Mouse (Mus musculus): ENCODE measurements around the gene Zscan10. TPM values are rescaled to one million over a fixed set of nuclear protein-coding genes. Genes with fewer than 3 reads are reported as not detected.

Zscan10 gene
- total RNA-seq (2021) (not detected), polyA plus RNA-seq (2012; rRNA removed) (0.04 TPM in 1 of 2 replicates, not detected in the other)
- long read RNA-seq = 0 reads

DNA sequence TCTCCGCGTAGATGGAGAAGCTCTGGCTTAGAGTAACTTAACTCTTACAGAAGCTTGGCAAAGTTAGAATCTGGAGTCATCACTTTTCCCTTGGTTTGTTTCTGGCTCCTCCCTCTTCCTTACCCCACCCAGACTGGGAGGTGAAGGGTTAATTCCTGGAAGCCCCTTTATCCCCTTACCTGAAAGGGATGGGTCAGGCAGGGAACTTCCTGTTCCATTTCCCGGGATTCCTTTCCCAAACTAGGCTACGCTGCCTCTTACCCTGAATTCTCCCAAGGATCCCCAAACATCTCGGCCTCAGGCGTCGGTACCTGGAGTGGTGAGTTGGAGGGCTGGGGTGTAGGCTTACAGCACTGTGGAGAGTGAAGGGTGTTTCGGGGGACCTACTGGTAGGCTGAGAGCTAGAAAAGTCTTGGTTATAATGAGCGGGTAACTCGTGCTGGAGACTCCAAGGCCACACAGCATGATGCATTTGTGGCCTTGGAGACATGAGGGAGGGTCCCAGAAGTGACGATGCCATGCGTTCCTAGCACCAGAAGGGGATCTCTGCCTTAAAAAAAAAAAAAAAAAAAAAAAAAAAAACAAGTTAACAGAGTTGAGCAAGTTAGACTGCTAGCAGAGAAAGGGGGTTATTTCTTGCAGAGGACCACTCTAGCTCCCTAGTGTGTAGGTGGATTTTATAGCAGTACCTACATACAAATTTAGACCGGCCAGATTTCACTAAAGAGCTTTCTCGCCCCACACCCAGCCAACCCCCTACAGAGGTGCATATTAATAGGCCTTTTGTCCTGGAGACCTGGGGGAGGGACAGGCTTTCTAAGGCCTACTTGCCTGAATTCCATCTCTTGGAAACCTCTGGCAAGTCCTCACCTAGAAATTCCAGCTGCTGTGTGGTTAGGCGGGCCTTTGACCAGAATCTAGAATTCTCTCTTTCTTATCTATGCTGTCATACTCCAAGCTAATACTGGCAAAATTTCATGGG, at the start of gene Zscan10:
Gene Zscan10 (plus strand): TSS at position 216 of the 982 bp plus-strand sequence.
- no peak for DNase-seq

DNA sequence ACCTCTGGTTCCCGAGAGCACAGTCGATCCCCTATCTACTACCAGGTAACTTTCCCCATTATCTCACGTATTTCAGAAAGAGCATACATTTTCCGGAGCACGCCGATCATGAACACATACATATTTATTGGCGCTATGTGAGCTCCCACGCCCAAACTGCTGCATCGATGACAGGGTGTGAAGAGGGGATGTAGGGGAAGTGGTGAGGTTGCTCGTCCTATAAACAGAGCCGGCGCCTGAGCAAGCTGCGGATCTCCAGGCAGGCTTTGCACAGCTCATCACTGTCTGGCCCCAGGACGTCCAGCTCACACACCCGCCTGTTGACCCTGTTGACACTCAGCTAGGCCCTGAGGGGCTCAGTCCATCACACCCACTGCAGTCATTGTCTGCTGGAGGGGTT, 49.8 kb upstream of the Zscan10 start:
- no peak for DNase-seq

DNA sequence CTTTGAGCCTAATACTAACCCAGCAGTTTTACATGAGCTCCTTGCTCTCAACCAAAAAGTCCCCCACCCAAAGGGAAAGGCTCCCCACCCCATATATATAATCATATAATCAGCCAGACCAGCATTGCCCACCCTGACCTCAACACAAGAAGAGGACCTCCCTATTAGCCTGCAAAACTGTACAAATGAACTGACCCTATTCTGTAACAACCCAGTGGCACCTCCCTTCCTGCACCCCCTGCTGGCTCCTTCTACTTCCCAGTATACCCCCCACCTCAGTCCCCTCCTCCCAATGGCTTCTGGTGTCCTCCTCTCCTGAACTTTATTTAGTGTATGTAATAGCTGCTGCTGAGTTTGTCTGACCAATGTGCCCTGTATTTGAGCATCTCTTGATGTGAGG, 49.2 kb upstream of the Zscan10 start:
- DNase-seq = no peak

DNA sequence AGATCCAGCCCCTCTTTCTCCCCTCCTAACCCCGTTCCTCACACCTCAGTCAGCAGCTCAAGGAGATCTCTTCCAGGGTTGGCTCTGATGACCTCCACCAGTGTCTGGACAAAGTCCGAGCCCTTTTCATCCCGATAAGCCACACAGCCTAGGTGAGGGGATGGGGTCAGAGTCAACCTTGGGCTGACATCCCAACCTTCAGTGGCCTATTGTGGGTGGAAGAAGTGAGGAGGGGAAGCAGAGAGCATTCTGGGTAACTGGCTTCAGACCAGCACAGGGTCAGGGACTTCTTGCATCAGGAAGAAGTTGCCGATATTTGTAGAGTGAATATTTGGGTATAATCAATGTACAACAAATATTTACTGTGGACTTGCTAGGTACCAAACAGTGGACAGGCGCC, 48.7 kb upstream of the Zscan10 start:
- DNase-seq = peak; percentile 69

DNA sequence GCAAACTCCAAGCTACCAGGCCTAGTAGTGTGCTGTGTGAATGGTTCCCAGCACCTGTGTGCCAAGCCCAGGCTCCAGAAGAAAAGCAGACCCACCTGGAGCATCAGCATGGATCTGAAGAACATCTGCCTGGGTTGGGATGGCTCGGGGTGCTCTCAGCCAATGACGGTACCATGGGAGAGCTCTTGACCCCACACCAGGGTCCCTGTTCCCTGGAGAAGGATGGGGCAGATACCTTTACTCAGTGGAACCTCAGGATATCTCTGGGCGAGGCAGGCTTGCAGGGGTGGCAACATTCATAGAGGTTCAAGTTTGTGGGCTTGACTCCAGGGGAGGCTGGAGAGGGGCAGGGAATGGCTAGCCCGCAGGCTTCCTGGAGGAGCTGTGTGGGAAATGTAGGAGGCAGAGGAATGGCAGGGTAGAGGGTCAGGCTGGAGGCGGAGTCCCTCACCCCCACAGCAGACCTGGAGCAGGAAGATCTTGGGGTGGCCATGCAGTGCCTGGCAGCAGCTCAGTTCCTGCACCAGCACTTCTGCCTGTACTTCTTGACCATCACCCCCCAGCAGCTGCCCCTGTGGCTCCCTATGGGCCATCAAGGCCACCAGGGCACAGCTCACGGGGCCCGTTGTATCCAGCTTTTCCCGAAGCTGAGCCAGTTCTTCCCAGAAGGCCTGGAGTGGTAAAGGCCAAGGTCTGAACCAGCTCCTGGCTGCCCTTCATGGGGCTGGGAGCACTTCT, 47.6 kb upstream of the Zscan10 start:
- DNase-seq = peak; percentile 80

DNA sequence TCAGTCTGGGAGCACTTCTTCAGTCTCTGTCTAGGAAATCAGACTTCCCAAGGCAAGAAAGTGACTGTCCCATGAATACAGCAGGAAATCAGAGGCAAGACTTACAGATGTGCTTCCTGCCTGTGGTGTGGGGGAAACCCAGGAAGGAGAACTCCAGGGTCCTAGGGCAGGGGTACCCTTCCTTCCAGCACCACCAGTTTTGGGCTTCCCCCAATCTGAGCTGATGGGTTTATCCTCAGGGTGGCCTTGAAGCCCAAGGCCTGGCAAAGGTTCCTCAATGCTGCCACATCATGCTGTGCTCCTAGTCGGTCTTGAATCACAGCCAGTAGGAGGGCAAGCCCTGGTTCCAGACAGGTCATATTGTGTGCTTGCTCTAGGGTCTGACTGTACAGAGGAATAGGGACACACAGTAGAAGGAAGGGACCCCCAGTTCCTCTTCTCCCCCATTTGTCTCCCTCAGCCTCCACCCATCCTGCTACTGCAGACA, 47.0 kb upstream of the Zscan10 start:
- DNase-seq = peak; percentile 89

DNA sequence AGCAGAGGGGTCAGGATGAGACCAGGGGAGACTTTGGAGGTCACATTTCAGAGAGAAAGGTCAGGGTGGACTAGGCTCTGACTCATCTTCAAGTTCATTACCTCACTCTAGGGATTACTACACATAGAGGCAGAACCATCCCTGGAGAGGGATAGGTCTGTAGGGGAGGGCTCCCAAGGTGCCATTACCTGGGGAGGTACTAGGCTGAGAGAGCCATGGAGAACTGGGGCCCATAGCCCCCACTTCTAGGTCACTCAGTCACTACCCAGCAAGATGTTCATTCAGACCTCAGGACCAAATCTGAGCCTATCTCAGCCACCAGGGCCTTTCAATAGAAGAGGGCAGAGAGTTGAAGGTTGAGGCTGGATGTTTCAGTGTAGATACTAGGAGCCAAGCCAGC, 46.3 kb upstream of the Zscan10 start:
- peak; percentile 56 for DNase-seq

DNA sequence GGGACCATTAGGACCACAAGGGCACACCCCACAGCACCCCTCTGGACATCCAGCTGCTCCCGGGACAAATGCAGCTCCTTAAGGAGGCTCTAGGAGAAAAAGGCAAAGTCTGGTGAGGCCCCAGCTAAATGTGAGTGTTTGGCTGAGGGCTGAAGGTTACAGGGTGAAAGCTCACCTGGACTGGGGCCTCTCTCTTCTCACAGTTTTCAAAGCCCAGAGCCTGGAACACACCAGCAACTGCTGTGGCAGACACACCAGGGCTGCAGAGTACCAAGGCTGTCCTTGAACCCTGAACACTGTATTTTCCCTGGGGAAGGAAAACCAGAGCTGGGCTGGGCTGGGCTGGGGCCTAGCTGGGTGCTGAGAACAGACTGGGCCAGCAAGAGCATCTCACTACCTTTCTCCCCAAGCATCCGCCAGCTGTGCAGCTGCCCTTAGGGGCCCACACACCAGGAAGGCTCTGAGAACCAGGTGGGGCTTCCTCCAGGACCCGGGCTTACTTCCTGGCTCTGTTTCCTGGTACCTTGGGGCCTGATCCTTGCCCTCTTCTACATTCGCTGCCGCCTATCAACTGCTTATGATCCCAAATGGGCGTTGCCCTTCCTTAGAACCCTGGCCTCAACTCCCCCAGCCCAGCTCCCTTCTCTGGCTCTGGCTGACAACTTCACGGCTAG, 45.3 kb upstream of the Zscan10 start:
- no peak for DNase-seq

DNA sequence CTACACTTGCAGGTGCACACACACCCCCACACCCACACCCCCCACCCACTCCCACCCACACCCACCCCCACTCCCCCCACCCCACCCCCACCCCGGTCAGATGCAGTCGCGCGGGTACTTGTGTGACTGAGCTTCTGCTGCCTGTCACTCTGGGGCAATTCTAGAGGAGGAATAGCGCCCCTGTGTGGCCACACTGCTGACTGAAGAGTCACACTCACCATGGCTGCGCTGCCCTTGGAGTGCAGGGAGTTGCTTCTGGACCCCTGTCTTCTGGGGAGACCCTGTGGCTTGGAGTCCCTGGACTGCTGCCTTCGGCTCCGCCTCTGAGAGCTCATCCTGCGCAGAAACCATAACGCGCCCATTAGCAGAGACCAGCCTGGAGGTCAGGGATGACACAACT, 40.9 kb upstream of the Zscan10 start:
- DNase-seq = peak; percentile 66

DNA sequence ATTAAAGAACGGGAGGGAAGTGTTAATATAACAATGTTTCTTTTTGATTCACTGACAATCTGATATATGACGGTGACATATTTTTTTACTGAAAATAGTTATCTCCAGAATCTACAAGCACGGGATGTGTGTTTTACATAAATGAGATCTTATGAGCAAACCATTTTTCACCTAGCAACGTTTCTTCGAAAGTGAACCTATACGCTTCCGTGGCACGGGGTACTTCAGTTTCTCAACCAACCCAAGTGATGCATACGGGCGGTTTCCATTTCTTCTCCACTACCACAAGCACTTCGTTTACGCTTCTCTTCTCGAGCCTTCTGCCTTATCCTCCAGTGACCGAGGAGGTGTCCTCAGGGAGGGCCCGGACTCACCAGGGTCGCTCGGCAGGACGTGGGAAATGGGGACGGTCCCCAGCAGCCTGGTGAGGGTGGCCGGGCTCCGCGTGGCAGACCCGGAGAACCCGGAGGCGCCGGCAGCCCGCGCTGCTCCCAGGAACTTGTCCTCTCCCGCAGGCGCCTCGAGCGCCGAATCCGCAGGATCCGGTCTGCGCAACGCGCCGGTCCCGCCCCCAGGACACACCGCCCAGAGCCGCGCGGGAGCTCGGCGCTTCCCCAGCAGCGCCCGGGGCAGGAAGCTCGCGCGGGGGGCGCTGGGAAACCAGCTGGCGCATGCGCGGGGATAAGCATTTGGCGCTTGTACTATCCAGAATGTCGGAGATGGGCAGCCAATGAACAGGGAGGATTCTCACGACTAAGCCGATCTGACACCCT, 36.9 kb upstream of the Zscan10 start, which contains the start of gene Zfp213:
Gene Zfp213 (minus strand): TSS at position 644 of the 773 bp plus-strand sequence.
- peak; percentile 98 for DNase-seq

DNA sequence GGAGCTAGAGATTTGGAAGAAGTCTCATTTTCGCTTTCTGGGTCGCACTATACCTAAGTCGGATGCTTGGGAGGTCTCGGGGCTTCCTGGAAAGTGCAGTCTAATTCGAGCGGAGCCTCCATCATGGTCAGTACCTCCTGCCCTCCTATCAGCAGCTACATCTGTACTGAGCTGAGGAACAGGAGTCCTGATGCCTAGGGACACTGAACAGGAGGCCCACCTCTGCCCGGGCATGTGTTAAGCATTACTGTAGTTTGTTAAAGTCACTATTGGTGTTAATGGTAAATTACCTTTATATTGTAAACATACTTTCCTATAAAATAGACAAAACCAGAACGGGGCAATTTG, 36.3 kb upstream of the Zscan10 start:
- DNase-seq = no peak

DNA sequence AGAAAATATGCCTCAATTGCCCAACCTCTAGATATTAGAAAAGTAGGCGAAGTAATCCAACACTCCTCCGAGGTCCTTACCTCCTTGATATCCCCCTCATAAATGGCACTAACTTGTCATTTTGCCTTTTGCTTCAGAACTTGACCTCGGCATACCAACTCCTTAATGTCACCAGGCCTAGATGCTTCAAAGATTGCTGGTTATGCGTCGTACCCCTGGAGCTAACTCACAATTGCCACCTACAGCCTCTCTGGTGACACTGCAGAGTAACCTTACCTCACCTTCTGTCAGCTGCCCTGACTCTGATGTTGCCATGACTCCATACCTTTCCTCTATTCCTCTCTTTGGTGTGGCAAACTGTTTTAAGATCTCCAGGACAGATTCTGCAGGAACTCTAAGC, 33.9 kb upstream of the Zscan10 start:
- DNase-seq = peak; percentile 36

DNA sequence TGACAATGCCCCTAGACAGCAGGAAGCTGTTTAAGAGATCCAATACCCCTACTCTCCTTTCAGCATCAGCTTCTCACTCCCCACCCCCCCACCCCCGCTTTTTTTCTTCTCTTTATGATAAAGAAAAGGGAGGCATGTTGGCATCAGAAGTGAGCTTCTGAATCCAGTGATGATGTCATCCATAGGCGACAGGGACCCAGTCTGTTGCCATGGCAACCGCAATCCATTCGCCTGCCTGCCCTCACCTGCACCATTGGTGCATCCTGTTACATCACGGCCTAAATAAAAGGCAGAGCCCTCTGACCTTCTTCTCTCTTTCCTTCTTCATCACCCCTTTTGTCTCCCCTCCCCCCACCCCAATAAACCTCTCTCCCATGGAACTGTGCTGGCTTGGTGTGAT, 32.3 kb upstream of the Zscan10 start:
- no peak for DNase-seq

DNA sequence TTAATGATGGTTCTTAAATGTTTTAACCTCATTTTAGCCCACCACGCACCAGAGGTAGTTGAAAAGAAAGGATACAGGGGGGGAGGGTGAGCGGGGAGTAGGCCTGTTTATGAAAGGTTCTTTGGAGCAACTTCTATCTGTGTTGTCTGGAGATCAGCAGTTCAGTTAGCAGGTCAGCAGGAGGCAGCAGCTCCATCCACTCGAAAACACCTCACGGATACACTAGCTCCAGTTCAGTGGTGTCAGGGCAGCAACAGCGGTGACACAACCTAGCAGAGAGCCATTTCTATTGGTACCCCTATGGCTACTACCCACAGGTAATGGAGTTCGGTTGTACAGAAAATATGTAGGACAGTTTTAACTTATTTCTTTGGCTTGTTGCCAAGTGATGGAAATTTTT, 30.6 kb upstream of the Zscan10 start:
- peak; percentile 53 for DNase-seq

DNA sequence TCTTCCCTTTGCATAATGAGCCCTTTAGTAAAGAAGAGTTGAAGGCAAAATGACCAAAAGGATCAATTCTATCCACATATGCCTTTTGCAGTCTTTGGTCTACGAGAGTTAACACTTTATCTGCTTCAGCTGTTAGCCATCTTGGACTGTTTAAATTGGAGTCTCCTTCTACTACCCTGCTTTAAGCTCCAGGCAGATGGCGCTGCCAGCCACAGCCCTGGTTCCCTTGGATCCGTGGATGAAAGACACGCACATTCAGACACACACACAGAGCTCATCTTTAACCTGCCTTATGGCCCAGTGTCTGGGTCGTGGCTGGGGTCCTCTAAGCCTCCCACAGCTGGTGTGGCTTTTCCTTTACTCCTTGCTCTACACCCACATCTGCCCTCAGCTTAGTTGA, 29.6 kb upstream of the Zscan10 start:
- DNase-seq = no peak

DNA sequence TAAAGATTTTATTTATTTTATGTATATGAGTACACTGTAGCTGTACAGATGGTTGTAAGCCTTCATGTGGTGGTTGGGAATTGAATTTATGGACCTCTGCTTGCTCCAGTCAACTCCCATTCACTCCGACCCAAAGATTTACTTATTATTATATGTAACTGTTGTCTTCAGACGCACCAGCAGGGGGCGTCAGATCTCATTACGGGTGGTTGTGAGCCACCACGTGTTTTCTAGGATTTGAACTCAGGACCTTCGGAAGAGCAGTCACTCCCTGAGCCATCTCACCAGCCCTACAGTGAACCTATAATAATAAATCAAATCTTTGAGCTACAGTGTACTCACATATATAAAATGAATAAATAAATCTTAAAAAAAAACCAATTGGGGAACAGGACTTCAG, 28.6 kb upstream of the Zscan10 start:
- DNase-seq = no peak

DNA sequence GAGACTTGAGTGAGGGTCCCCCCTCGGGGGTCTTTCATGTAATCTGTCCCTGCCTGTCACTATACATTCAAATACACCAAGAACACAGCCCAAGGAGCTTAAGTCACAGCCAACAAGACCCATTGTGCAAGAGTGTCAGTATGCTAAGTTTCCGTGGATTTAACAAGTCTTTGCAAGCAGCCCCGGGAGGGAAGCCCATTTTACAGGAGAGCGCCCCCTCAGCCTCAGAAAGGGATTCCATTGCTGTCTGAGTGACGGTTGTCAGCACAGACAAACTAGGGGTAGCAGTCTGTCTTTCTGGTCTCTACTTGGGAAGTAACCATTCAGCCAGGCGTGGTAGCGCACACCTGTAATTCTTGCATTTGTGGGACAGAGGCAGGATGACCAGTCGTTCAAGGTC, 26.5 kb upstream of the Zscan10 start:
- DNase-seq = no peak

DNA sequence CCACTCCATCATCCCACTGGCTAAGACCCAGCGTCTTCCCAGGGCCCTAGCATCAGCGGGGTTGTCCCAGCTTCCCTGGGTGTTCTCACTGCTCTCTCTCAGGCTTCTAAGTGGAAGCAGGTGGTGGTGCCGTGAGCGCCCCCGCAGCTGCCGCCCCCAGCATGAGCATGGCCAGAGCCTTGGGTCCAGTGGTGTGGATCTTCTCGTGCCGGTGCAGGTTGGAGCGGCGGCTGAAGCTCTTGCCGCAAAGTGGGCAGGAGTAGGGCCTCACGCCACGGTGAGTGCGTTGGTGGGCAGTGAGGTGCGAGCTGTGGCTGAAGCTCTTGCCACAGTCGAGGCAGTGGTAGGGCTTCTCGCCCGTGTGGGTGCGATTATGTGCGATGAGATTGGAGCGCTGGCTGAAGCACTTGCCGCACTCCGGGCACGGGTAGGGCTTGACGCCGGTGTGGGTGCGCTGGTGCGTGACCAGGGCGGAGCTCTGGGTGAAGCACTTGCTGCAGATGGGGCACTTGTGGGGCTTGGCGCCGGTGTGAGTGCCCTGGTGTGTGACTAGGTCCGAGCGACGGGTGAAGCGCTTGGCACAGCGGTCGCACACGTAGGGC, 24.6 kb upstream of the Zscan10 start:
- no peak for DNase-seq

DNA sequence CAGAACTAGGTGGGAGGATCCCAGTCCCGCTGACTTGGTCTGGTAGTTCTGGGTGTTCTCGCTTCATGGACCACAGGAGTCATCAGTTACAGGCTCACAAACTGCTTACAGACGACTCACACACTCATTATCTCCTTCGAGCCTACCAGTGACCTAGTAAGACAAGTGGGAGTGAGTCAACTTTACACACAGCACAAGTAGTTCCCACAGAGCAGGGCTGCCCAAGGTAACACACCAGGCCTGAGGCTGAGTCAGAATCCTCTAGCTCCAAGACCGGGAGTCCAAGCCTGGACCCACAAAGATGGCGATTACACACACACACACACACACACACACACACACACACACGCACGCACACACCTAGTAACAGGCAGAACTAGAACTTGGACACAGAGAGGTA, 15.9 kb upstream of the Zscan10 start:
- peak; percentile 75 for DNase-seq

DNA sequence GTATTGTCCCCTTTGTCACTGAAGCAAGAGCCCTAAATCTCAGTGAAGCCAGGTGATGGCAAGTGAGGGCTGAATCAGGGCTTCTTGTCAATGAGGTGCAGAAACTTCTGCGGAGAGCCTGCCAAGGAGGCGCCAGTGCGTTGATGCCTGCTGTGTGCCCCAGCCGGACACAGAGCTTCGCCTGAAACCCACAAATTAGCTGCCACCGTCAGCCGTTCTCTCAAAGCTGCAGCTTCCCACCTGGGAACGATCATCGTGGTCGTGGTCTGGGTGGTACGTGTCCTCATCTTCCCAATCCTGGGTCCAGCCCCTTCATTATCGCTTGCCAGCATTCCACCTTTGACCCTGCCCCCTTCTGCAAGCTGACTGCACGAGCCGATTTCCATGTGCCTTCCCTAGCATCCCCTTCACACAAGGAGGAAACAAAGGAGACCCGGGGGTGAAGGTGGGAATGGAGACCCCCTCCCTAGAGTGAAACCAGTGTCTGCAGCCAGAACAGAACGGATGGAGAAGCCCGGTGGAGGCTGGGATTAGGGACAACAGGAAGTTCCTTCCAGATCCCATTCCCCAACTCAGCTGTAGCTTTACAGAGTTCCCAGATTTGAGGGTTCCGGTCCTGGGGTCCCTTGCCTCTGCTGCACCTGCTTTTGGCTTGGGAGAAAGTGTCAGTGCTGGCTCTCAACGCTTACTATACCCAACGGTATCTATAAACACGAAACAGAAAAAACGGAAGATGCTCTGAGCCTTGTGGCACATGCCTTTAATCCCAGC, 14.8 kb upstream of the Zscan10 start:
- DNase-seq = peak; percentile 56

Measured in adrenal gland, adult 2 months (tissue).